Mouse (Mus musculus) E14TG2a.4 (cell line): ENCODE measurements around the gene Trip11.

Experiments
- H3K27me3 ChIP-seq: 2 replicates; pipeline ENCODE4 v1.6.1; 2014; ENCODE audit warnings: low read length, control low read depth; ENCODE audit not compliant: insufficient read depth
- H3K36me3 ChIP-seq: 2 replicates; pipeline ENCODE4 v1.6.1; 2014; ENCODE audit warnings: low read length, control low read depth; ENCODE audit not compliant: insufficient read depth
- H3K4me1 ChIP-seq: replicated peaks from 2 replicates; pipeline ENCODE4 v1.6.1; 2014; ENCODE audit warnings: low read depth, low read length, control low read depth
- H3K4me3 ChIP-seq: replicated peaks from 2 replicates; pipeline ENCODE4 v1.5.1; 2014; ENCODE audit warnings: mild to moderate bottlenecking, low read length
- H3K9me3 ChIP-seq: 2 replicates; pipeline ENCODE4 v1.6.1; 2014; ENCODE audit warnings: low read length, control low read depth
- CTCF ChIP-seq: conservative IDR thresholded peaks from 2 replicates; pipeline ENCODE4 v1.5.1; 2014; ENCODE audit warnings: low read length
- NANOG ChIP-seq: IDR thresholded peaks from 2 replicates; pipeline ENCODE4 v1.6.1; 2014; ENCODE audit warnings: borderline replicate concordance, low read length, mixed read lengths
- POU5F1 ChIP-seq: IDR thresholded peaks from 2 replicates; pipeline ENCODE4 v1.6.1; 2014; ENCODE audit warnings: low read length, borderline replicate concordance

The Trip11 gene

DNA sequence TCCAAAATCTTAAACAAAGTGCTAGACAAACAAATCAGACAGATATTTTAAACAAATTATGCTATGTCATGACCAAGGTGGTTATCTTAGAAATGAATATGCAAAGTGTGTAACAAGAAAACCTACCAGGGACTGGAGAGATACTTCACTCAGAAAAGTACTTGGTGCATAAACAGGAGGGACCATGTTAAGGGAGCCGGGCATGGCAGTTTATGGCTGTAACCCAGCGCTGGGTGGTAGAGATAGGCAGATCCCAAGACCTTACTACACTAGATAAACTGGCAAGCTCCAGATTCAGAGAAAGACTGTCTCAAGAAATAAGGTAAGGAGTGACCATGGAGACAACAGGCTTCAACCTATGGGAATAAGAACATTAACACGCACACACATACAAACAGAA is 123.3 kb downstream of the Trip11 start:
- H3K27me3 ChIP-seq: no peaks in the 10 kb centered on the region
- no peaks in the 10 kb centered on the region for H3K9me3 ChIP-seq
- H3K4me3 ChIP-seq: no peak overlapping the region
- H3K36me3 ChIP-seq: no peaks in the 10 kb centered on the region
- TF ChIP-seq POU5F1: no peak
- no peaks in the 10 kb centered on the region for H3K4me1 ChIP-seq

DNA sequence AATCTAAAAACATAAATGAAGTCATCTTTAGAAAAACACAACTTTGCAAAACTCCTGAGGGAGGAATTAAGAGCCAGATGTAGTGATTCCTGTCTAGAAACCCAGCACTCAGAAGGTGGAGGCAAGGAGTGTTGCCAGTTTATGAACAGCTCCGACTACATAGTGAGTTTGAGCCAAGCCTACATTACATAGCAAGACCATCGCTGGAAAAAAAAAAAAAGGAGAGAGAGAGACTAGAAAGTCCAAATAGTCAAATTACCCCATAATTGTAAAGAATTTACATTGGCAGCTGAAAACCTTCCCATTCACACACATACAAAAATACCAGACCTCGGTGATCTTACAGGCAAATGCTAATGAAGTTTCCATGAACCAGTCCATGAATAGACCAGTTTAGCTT is 123.8 kb downstream of the Trip11 start:
- TF ChIP-seq CTCF (no peak), NANOG (no peak), POU5F1 (no peak)
- Histone ChIP-seq H3K4me1 (no peaks in the 10 kb centered on the region), H3K27me3 (no peaks in the 10 kb centered on the region), H3K36me3 (no peaks in the 10 kb centered on the region), H3K9me3 (no peaks in the 10 kb centered on the region), H3K4me3 (no peak overlapping the region)
